Mouse (Mus musculus) myocyte (in vitro differentiated cells): Measurements from ENCODE around the gene Etv6.

Source experiments
- CEBPB ChIP-seq: IDR thresholded peaks from 2 replicates; pipeline ENCODE4 v1.6.1; 2011; ENCODE audit warnings: mild to moderate bottlenecking, moderate library complexity; ENCODE audit not compliant: poor library complexity, insufficient read depth, severe bottlenecking
- MAX ChIP-seq: IDR thresholded peaks from one replicate; pipeline ENCODE4 v1.6.1; 2011; ENCODE audit warnings: low read depth, mild to moderate bottlenecking, control low read depth
- MYOD1 ChIP-seq, 3 experiments: IDR thresholded peaks; one replicate each; pipeline ENCODE4 v1.6.1; 2011; ENCODE audit warnings: control low read depth in 2 of 3, low read depth in 2 of 3, mild to moderate bottlenecking in 2 of 3, moderate library complexity in 1 of 3; ENCODE audit not compliant: insufficient read length in 2 of 3, control insufficient read depth in 1 of 3
- MYOG ChIP-seq, 3 experiments: IDR thresholded peaks; one replicate each; pipeline ENCODE4 v1.6.1; 2011; ENCODE audit warnings: control low read depth in 2 of 3, low read depth in 2 of 3, mild to moderate bottlenecking in 2 of 3; ENCODE audit not compliant: insufficient read length in 2 of 3, control insufficient read depth in 1 of 3, insufficient read depth in 1 of 3
- POLR2A ChIP-seq: IDR thresholded peaks from one replicate; pipeline ENCODE4 v1.6.1; 2011; ENCODE audit warnings: low read depth, mild to moderate bottlenecking, control low read depth, moderate library complexity; ENCODE audit not compliant: insufficient read length
- POLR2AphosphoS2 ChIP-seq: IDR thresholded peaks from one replicate; pipeline ENCODE4 v1.6.1; 2011; ENCODE audit warnings: low read depth, control low read depth; ENCODE audit not compliant: insufficient read length
- TCF12 ChIP-seq: IDR thresholded peaks from one replicate; pipeline ENCODE4 v1.6.1; 2011; ENCODE audit warnings: mild to moderate bottlenecking, control low read depth; ENCODE audit not compliant: poor library complexity, insufficient read depth, severe bottlenecking
- USF1 ChIP-seq: IDR thresholded peaks from one replicate; pipeline ENCODE4 v1.6.1; 2011; ENCODE audit warnings: low read depth, mild to moderate bottlenecking, control low read depth, moderate library complexity

GRCm38 (mm10) chr6:134152539-134152938 lies 117.0 kb downstream of the Etv6 start:
- TF ChIP-seq TCF12 (no peak), MAX (no peak), POLR2A (no peak), CEBPB (no peak), POLR2AphosphoS2 (no peak), USF1 (no peak), MYOG (IDR thresholded peaks at IDR 0.05; ENCODE audit: control insufficient read depth in 1 of 3, insufficient read depth in 1 of 3, insufficient read length in 2 of 3, low read depth in 2 of 3) (no peak), MYOD1 (IDR thresholded peaks at IDR 0.05; ENCODE audit: control insufficient read depth in 1 of 3, insufficient read length in 2 of 3, low read depth in 2 of 3) (no peak)
